Mouse (Mus musculus) liver, adult 2 months (tissue): ENCODE results near the gene Klhdc8b.

Experiments
- CTCF ChIP-seq: fragments of 200-500 bp; IDR thresholded peaks from 2 replicates; pipeline ENCODE4 v1.5.1; 2011; ENCODE audit warnings: low read depth, low read length, control low read depth
- POLR2A ChIP-seq: fragments of 200-500 bp; IDR thresholded peaks from 2 replicates; pipeline ENCODE4 v1.6.1; 2011; ENCODE audit warnings: low read length, control low read depth; ENCODE audit not compliant: insufficient read depth; ENCODE audit errors: extremely low read depth

DNA sequence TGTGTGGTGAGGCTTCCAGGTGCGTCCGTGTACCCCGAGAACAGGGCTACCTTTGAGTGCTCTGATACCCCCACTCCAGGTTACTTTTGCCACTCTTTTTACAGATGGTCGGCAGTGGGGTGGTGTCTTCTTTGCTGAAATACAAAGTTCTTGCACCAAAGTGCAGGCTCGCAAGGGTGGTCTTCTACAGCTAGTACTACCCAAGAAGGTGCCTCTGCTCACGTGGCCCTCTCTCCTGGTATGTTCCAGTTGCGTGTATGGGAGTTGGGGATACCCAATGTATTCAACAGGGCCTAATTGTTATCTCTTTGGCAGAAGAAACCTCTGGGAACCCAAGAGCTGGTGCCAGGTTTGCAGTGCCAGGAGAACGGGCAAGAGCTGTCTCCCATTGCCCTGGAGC lies 31.9 kb upstream of the Klhdc8b start:
- no peak for TF ChIP-seq POLR2A
- no peak for TF ChIP-seq CTCF
